Mouse (Mus musculus) gastrocnemius, adult 18-20 months (tissue): ENCODE measurements at regions not wholly inside any gene's neighbourhood (a gene's known extent, or its start where the extent isn't known, plus 50 kb on each side); places are given as distances from the start of the nearest gene placed in this dataset.

Source experiments
- DNase-seq: peaks from one replicate; pipeline ENCODE4 v3.0.0; 2021; ENCODE audit warnings: low spot score

- DNase-seq = no peak
Observed at GRCm38 (mm10) chr19:28732998-28733397, 53.1 kb upstream of the Glis3 start.

GRCm38 (mm10) chr19:28733781-28734180 is 53.9 kb upstream of the Glis3 start:
- no peak for DNase-seq

GRCm38 (mm10) chr19:28743176-28743793 is 63.4 kb upstream of the Glis3 start:
- DNase-seq = peak; percentile 81

- DNase-seq = no peak
Observed at GRCm38 (mm10) chr19:28745105-28745504, 65.2 kb upstream of the Glis3 start.

- DNase-seq = no peak
Observed at GRCm38 (mm10) chr19:28745534-28745933, 65.7 kb upstream of the Glis3 start.

GRCm38 (mm10) chr19:28751091-28751490 is 71.2 kb upstream of the Glis3 start:
- peak; percentile 15 for DNase-seq

GRCm38 (mm10) chr19:28758854-28759253 is 76.0 kb upstream of the Slc1a1 start:
- DNase-seq = peak; percentile 64

GRCm38 (mm10) chr19:28764795-28765360 is 70.0 kb upstream of the Slc1a1 start:
- DNase-seq = no peak

GRCm38 (mm10) chr19:28768218-28768617 is 66.6 kb upstream of the Slc1a1 start:
- DNase-seq = no peak

- no peak for DNase-seq
Observed at GRCm38 (mm10) chr19:28770419-28770818, 64.4 kb upstream of the Slc1a1 start.

- no peak for DNase-seq
Observed at GRCm38 (mm10) chr19:28771836-28772235, 63.0 kb upstream of the Slc1a1 start.

GRCm38 (mm10) chr19:28772840-28773570 is 61.8 kb upstream of the Slc1a1 start:
- DNase-seq = no peak

- DNase-seq = no peak
Observed at GRCm38 (mm10) chr19:28776868-28777267, 58.0 kb upstream of the Slc1a1 start.

- DNase-seq = no peak
Observed at GRCm38 (mm10) chr19:28777674-28778073, 57.2 kb upstream of the Slc1a1 start.

- no peak for DNase-seq
Observed at GRCm38 (mm10) chr19:28778386-28778785, 56.5 kb upstream of the Slc1a1 start.

GRCm38 (mm10) chr19:28781971-28782370 is 52.9 kb upstream of the Slc1a1 start:
- no peak for DNase-seq
